Mouse (Mus musculus) urinary bladder, postnatal 14 days (tissue): ENCODE results near the gene Mettl7b.

Source experiments
- DNase-seq: peaks from one replicate; pipeline ENCODE4 v3.0.0; 2021; ENCODE audit warnings: low spot score

Gene Mettl7b

DNA sequence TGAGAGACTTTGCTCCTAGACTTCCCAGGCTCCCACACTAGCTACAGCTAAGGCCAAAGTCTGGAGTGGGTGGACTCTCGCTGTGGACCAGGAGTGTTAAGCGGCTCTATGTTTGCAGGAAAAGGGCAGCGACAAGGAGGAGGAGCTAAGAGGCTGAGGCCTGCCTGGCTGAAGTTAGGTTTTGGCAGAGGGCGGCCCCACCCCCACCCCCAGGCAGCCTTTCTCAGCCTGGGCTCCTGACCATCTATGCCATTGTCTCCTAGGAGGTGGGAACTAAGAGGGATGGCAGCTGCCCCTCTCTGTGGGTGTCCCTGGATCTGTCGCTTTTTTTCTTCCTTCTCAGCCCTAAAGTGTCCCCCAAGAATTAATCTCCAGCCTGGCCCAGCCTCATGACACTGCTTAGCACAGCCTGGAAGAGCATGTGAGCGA, 41.6 kb downstream of the Mettl7b start:
- DNase-seq, result no peak

DNA sequence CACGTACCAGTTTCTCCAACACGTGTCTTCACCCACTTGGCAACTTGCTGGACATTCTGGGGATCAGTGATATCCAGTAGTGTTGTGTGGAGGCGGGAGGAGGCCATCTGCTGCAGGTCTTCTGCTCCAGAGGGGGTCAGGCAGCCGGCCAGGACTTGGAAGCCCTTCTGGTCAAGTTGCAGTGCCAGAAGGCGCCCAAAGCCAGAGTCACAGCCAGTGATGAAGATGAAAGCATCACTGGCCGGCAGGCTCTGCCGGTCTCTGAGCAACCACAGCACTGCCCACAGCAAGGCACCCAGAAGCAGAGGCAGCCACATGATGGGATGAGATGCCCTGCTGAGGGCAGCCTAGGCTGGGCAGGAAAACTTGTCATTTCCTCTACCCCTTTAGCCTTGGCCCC, 42.5 kb downstream of the Mettl7b start:
- no peak for DNase-seq

DNA sequence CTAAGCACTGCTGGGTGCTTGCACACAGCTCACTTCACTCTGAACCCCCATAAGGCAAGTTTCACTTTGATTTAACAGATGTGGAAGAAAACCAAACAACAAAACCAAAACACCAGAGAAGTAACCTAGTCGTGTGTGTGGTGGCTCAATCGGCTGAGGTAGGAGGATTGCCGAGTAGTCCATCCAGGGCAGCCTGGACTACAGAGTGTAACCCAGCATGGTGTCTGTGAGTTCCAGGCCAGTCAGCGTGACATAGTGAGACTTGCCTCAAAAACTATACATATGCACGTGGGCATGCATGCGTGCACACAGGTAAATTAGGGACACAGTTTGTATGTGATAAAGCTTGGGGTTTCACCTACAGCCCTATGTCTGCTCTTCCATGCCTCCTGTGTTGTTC, 43.4 kb downstream of the Mettl7b start:
- no peak for DNase-seq

DNA sequence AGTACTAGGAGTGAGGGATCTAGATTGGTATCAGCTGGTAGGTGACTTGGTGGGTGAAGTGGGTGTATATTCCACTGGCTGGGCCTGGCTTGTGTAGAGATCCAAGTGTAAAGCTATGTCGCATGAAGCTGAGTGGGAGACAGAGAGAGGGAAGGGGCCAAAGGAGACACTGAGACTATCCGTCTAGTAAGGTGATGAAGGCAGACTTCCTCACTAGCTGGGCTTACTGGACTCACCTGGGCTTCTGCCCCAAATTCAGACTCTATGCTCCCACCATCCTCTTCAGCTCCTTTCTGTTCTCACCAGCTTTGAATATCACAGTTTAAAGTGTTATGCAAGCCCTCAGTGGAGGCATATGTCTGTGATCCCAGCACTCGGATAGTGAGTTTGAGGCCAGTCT, 44.1 kb downstream of the Mettl7b start:
- DNase-seq, result no peak

DNA sequence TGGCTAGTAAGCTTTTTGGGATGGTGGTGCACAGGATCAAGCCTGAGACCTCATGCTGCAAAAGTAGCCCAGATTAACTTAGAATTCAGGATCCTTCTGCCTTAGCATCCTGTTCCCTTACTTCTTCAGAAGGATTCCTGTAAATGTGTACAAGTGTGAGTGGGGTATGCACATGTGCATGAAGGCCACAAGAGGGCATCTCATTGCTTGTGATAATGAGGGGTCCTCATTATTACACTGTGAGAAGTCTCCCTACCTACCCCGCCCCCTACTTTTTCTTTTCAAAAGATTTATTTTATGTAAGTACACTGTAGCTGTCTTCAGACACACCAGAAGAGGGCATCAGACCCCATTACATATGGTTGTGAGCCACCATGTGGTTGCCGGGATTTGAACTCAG, 45.2 kb downstream of the Mettl7b start:
- no peak for DNase-seq

DNA sequence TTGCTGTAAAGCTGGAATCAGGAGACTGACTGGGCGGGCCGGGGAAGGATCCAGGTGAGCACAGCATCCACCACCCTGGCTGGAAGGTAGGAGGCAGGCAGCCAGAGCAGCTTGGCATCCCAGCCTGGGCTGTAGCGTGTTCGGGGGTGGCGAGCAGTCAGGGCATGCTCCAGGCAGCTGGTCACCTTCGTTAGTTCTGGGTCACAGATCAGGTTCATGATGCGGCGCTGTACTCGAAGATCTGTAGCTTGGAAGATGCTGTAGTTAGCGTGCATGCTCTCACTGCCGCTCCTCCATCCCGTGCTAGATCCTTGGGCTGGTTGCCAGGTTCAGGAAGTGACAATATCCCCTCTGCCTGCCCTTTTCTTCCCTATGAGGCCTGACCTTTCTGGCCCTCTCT, 47.1 kb downstream of the Mettl7b start:
- DNase-seq, result no peak

DNA sequence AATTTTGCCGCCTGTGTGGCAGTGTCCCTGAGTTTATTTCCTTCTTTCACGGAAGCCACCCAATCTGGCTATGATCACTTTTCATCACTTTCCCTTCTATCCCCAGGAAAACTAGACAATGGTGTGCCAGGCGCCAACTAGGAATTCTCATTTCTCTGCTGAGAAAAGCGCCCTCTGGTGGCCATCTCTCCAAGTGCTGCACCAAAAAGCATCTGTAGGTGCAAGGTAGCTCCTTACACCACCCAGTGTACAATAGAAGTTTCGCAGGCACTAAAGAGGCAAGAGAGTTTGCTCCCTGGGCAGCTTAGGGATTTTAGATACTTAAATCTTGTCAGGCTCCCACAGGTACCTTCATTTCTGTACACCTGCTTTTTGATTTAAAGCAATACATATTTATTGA, 47.6 kb downstream of the Mettl7b start:
- peak; percentile 90 for DNase-seq

DNA sequence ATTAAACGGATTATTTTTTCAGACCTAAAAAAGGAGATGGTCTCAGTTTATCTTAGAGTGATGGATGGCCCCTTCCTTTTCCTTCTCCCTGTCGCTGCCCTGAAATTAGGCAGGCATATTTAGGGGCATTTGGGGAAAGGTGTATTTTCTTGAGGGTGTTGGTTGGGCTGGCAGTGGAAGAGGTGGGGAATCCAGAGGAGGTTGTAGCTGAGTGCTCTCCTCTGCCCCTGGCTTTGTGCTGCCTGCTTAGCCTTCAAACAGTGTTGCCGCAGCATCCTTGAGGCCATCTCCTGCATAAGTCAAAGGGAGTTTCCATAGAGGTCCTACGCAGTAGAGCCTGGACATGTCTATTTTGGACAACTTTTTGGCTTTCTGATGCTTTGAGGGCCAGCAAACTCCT, 48.0 kb downstream of the Mettl7b start:
- DNase-seq, result no peak

DNA sequence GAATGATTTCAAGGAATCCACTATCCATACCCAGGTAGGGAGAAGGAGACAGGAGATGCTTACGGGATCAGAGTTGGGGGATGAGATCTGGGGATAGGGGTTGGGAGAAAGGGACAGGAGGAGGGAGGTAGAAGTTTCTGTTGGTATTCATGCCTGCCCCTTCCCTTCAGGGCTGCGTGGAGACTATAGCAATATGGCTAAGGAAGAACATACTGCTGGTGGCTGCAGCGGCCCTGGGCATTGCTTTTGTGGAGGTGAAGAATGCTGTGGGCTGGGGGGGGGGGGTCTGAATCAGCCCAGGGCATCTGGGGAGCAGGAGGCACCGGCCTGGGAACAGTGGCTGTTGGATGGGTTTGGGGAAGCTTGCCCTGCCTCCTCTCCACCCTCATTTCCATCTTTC, 48.5 kb downstream of the Mettl7b start:
- no peak for DNase-seq

DNA sequence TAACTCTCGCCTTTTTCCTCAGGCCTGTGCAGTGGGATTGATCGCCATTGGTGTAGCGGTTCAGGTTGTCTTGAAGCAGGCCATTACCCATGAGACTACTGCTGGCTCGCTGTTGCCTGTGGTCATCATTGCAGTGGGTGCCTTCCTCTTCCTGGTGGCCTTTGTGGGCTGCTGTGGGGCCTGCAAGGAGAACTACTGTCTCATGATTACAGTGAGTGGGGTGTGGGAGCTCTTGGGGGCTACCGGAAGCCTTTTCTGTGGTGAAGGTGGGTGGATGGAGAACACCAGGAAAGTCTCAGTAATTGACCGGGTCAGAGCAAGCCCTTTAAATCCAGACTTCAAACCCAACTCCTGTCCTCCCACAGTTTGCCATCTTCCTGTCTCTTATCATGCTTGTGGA, 49.4 kb downstream of the Mettl7b start:
- no peak for DNase-seq

DNA sequence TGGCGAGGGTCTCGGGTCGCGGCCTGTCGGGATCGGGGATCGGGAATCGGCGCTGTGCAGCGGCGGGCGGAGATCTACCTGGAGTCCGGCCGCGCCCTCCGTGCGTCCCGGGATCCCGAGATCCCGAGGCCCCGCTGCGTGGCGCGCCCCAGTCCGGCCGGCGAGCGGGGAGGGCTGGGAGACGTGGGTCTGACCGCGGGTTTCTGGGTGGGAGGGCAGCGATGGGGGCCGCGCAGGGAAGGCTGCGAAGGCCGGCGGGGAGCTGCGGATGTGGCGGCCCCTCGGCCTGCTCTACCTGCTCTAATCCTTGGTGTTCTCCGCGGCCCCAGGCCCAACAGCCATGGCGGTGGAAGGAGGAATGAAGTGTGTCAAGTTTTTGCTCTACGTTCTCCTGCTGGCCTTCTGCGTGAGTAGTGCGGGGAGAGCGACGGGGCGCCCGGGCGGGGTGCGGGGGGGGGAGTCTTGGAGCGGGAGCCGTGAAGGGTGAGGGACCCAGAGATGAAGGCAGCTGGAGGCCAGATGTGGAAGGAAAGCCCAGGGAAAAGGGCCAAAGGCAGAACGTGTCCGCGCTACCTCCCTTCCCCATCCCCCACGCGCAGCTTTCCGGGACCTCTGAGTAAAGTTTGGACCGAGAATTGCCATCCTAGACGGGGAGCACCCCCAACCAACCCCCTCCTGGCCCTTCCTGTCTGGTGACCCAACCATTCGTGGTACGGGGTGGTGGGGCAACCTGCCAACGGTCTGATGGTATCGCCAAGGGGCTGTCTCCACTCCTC, 50.5 kb downstream of the Mettl7b start:
- DNase-seq, result peak; percentile 70

DNA sequence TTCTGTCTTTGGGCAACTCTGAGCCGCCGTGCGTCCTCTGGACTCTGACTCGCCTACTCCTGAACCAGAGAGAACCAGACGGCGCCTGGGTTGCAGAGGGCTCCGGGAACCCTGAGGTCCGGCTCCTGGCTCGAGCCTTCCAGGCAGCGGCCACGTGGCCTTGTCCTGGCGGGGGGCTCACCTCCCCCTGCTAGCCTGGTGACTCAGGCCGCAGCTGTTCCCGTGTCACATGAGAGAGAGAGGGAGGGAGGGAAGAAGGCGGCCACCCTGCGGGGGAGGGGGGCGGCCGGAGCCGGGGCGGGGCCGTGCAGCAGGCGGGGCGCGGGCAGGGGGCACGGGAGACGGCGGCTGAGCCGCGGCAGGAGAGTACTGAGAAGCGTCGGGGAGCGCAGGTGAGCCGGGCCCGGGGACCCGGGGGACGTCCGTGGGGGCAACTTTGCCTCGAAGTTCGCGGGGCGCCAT, 51.2 kb downstream of the Mettl7b start:
- peak; percentile 89 for DNase-seq

DNA sequence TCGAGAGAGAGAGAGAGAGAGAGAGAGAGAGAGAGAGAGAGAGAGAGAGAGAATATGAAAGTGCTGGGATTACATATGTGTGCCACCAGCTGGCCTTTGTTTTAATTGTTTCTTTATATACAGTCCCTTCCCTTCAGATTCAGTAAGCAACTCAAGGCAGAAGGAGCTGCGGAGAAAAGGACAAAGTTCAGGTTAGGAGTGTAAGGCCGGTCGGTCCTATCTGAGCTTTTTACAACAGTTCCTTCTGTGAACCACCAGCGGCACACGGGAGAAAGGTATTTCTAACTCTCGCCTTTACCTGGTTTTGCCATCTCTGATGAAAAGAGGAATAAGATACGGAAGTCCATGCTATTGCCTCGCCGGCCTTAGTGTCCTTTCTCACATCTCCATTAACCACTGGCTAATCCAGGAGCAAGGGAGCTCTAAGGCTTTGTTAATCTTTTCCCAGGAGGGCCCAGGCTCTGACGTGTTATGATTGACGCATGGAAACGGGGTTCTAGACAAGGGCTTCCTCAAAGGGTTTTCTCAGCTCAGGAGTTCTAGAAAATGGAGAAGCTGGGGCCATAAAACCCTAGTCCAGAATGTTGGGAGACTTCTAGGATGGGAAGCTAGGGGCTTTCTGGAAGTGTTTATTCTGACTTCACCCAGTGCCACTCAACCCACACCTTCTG, 51.9 kb downstream of the Mettl7b start:
- no peak for DNase-seq
